Comparison of ENCODE assay signal across 7 mouse cellular contexts in genomic region chr2:18048453-18049075, GRCm38 (mm10). TPM values are rescaled to one million over a fixed set of nuclear protein-coding genes. Genes with fewer than 3 reads are reported as not detected.
A peak's percentile ranks its signal among the peaks of the same experiment; 100 is the strongest.
DNase-seq lines count a peak whose midpoint lies in the region; ATAC-seq and TF ChIP-seq lines count a peak whose summit lies in the region.

Skida1 (minus strand) TSS chr2:18049051.

- peak; percentile 46 for ATAC-seq in forebrain, embryonic 13.5 days

- H3K36me3 ChIP-seq in C2C12 (ENCODE audit: control insufficient read depth, insufficient read depth) (no peaks in the 10 kb centered on the region), ES-E14 (ENCODE audit: control insufficient read depth, insufficient read depth, low read length, poor library complexity, severe bottlenecking) (no peaks in the 10 kb centered on the region)
- H3K36me3 ChIP-seq in forebrain, embryonic 13.5 days (ENCODE audit: poor library complexity, severe bottlenecking), result no peaks in the 10 kb centered on the region
- H3K36me3 ChIP-seq in kidney, adult 2 months (ENCODE audit: control insufficient read depth, insufficient read depth, low read length), result no peaks in the 10 kb centered on the region

- peaks cover 15% of the 10 kb centered on the region for H3K79me2 ChIP-seq in C2C12 (ENCODE audit: control insufficient read depth, insufficient read depth)

- peak within 1 kb of the TSS; percentile 87 for H3K4me2 ChIP-seq in forebrain, embryonic 13.5 days

- peaks cover 0 to 5% of the 10 kb centered on the region in 2 experiments; a peak in 2 of 4 replicates for H3K4me1 ChIP-seq in ES-E14 (ENCODE audit: control insufficient read depth in 2 of 2, insufficient read depth in 2 of 2, low read length in 2 of 2, poor library complexity in 1 of 2)
- peaks cover 50% of the 10 kb centered on the region for H3K4me1 ChIP-seq in forebrain, embryonic 13.5 days
- peaks cover 9% of the 10 kb centered on the region; the same call in 1 of the 2 replicates for H3K4me1 ChIP-seq in kidney, adult 2 months (ENCODE audit: control insufficient read depth, insufficient read depth, low read length)

- peak within 1 kb of the TSS; percentile 73 for H3ac ChIP-seq in C2C12 (ENCODE audit: control insufficient read depth, insufficient read length, low read depth)

- no peak within 1 kb of the TSS for H3K27ac ChIP-seq in ES-E14 (ENCODE audit: insufficient read depth, low read depth, low read length, poor library complexity, severe bottlenecking)
- H3K27ac ChIP-seq in forebrain, embryonic 13.5 days, result peak within 1 kb of the TSS; percentile 100
- H3K27ac ChIP-seq in kidney, adult 2 months (ENCODE audit: insufficient read depth, low read depth, low read length), result peak within 1 kb of the TSS; percentile 82

- H3K9ac ChIP-seq in ES-E14 (ENCODE audit: insufficient read depth, low read depth, low read length, poor library complexity, severe bottlenecking), result peak within 1 kb of the TSS; percentile 73
- H3K9ac ChIP-seq in forebrain, embryonic 13.5 days, result peak within 1 kb of the TSS; percentile 100

- H3K9me3 ChIP-seq in ES-E14 (ENCODE audit: control insufficient read depth, insufficient read depth, low read depth, low read length), result no peaks in the 10 kb centered on the region
- H3K9me3 ChIP-seq in forebrain, embryonic 13.5 days (replicated peaks), result no peaks in the 10 kb centered on the region

- no peaks in the 10 kb centered on the region for H3K79me3 ChIP-seq in C2C12 (ENCODE audit: low read depth)

- in situ Hi-C loops in ES-E14 (cut with MboI; ENCODE audit: low sequenced_read_pairs in 2 of 2, unreplicated experiment in 2 of 2), result loop anchor here in 1 of 2 experiments (25.0 kb wide), 1 partner anchor 1389 kb away; the partner anchor contains the start of gene Ptf1a

- no peak for TF ChIP-seq CTCF in C2C12 (IDR thresholded peaks at IDR 0.05; ENCODE audit: control insufficient read depth, insufficient read depth, insufficient read length)
- TF ChIP-seq CTCF in kidney, adult 2 months (conservative IDR thresholded peaks at IDR 0.05; ENCODE audit: insufficient read depth, insufficient read length, low read depth, low read length), result no peak

- under 1% methylated on average over 17 of the region's 17 CpGs for WGBS in forebrain, embryonic 13.5 days
- WGBS in kidney, adult 2 months, result 5% methylated on average over 17 of the region's 17 CpGs

- H3K4me3 ChIP-seq in C2C12 (ENCODE audit: insufficient read depth, poor library complexity, severe bottlenecking), result peak within 1 kb of the TSS; percentile 50
- peak within 1 kb of the TSS; percentile 70 to 74 for H3K4me3 ChIP-seq in ES-E14 (ENCODE audit: insufficient read depth in 1 of 2, low read depth in 1 of 2, low read length in 2 of 2, poor library complexity in 1 of 2, severe bottlenecking in 1 of 2)
- peak within 1 kb of the TSS; percentile 95 for H3K4me3 ChIP-seq in forebrain, embryonic 13.5 days
- peak within 1 kb of the TSS; percentile 91 for H3K4me3 ChIP-seq in kidney, adult 2 months (ENCODE audit: insufficient read depth, low read depth, low read length)

- DNase-seq in ES-E14 (ENCODE audit: low read depth, low spot score), result no peak
- DNase-seq in kidney, adult 2 months, result peak; percentile 69
- DNase-seq in mesoderm, embryonic 11.5 days (ENCODE audit: low read depth, low spot score), result peak; percentile 83
- DNase-seq in urinary bladder, postnatal 25 days (ENCODE audit: low spot score), result no peak
- no peak for DNase-seq in thymus, postnatal 10 days (ENCODE audit: low spot score in 2 of 2)

- no peaks in the 10 kb centered on the region for H3K27me3 ChIP-seq in C2C12 (ENCODE audit: control insufficient read depth, insufficient read depth, insufficient read length)
- H3K27me3 ChIP-seq in forebrain, embryonic 13.5 days, result no peaks in the 10 kb centered on the region
- H3K27me3 ChIP-seq in kidney, adult 2 months (replicated peaks; ENCODE audit: control insufficient read depth, insufficient read depth, low read length), result no peaks in the 10 kb centered on the region

- no peak for TF ChIP-seq POLR2A in kidney, adult 2 months (IDR thresholded peaks at IDR 0.05; ENCODE audit: low read depth, low read length)

TF ChIP-seq in C2C12, 6 proteins besides CTCF, POLR2A, EP300 and RAD21:
- TF ChIP-seq USF1 (IDR thresholded peaks at IDR 0.05; ENCODE audit: low read depth) (no peak), CEBPB (IDR thresholded peaks at IDR 0.05; ENCODE audit: low read depth) (no peak), MAX (IDR thresholded peaks at IDR 0.05) (no peak), MYOD1 (IDR thresholded peaks at IDR 0.05; ENCODE audit: control insufficient read depth, insufficient read length, low read depth) (no peak), FOSL1 (IDR thresholded peaks at IDR 0.05; ENCODE audit: insufficient read depth, low read length, poor library complexity, severe bottlenecking) (no peak)

TF ChIP-seq in ES-E14, 5 proteins besides CTCF, POLR2A, EP300 and RAD21:
- peak; percentile 44; the same call in 1 of the 2 replicates for TF ChIP-seq ZNF384 (IDR thresholded peaks at IDR 0.05; ENCODE audit: low read depth, low read length)
- TF ChIP-seq MAFK (IDR thresholded peaks at IDR 0.05; ENCODE audit: insufficient read depth, low read depth, low read length), result no peak

RNA-seq across cellular contexts. Expression of gene Skida1, which starts in this region (rescaled TPM):
- 0.55 TPM for polyA plus RNA-seq in C2C12 (2012; fragmentation: generic; extraction: Trizol)
- total RNA-seq in ES-E14 (2012; rRNA removed), result 0.63 and 2.6 TPM in 2 replicates
- polyA plus RNA-seq in forebrain, embryonic 13.5 days (2015; fragmentation: Nextera tagmentation; extraction: Ambion mirVana), result 17.2 and 17.9 TPM in 2 replicates
- polyA plus RNA-seq in kidney, adult 2 months (2012; rRNA removed), result 2.4 and 3.7 TPM in 2 replicates

Comparison
In these comparisons a context has a peak if more than half of its experiments do, and no peak if none do; other contexts are left out.
1. DNase-seq: peak in kidney, adult 2 months (single experiment) and mesoderm, embryonic 11.5 days (single experiment); none in ES-E14 (single experiment), urinary bladder, postnatal 25 days (single experiment) and thymus, postnatal 10 days (0 of 2).
2. Peak in every context shown above with its lines, with median percentiles within 50 percentile points of each other: H3K4me3 ChIP-seq.